Mouse (Mus musculus): ENCODE results near the gene Myg1.
A peak's percentile ranks its signal among the peaks of the same experiment; 100 is the strongest.

DNA sequence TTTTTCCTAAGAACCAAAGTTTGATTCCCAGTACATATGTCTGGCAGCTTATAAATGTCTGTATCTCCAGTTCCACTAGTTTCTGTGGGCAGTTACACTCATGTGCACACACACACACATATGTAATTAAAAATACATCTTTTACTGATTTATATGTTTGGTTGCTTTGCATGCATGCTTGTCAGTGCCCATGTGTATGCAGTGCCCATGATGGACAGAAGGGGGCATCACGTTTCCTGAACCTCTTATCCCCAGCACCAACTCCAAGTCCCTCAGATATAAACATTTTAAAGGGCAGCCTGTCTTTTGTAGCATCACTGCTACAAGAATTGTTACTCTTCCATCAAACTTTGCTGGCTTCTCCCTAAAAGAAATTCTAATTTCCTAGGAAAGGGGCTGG is 10.1 kb downstream of the Myg1 start:
- TF ChIP-seq CTCF (IDR thresholded peaks at IDR 0.05; ENCODE audit: low read depth, low read length) = peak; percentile 75
- no peak for TF ChIP-seq POLR2A (IDR thresholded peaks at IDR 0.05; ENCODE audit: extremely low read depth, insufficient read depth, low read length)
